Mouse (Mus musculus) stomach, embryonic 16.5 days (tissue): ENCODE measurements around the gene Anxa3. TPM values are rescaled to one million over a fixed set of nuclear protein-coding genes. Genes with fewer than 3 reads are reported as not detected.

Experiments
- ATAC-seq: fragments of 200-750 bp; cut with Nextera tagmentation; 2 replicates; pipeline ENCODE4 v1.8.0; 2017; ENCODE audit warnings: moderate number of reproducible peaks, moderate TSS enrichment; ENCODE audit not compliant: insufficient read depth, low FRiP score
- H3K27ac ChIP-seq: fragments of 300-500 bp; sonication (generic); 2 replicates; pipeline ENCODE4 v1.5.1; 2014; ENCODE audit warnings: low read length
- H3K27me3 ChIP-seq: fragments of 300-500 bp; sonication (generic); 2 replicates; pipeline ENCODE4 v1.6.1; 2014; ENCODE audit warnings: low read length, control low read depth, mixed read lengths; ENCODE audit not compliant: control insufficient read depth, insufficient read depth
- H3K36me3 ChIP-seq: fragments of 300-500 bp; sonication (generic); 2 replicates; pipeline ENCODE4 v1.6.1; 2014; ENCODE audit warnings: low read length; ENCODE audit not compliant: control insufficient read depth, insufficient read depth
- H3K4me1 ChIP-seq: fragments of 300-500 bp; sonication (generic); 2 replicates; pipeline ENCODE4 v1.6.1; 2014; ENCODE audit warnings: low read length, control low read depth, mixed read lengths; ENCODE audit not compliant: control insufficient read depth, insufficient read depth
- H3K4me2 ChIP-seq: fragments of 300-500 bp; sonication (generic); 2 replicates; pipeline ENCODE4 v1.6.1; 2014; ENCODE audit warnings: low read depth, low read length, mixed read lengths
- H3K4me3 ChIP-seq: fragments of 300-500 bp; sonication (generic); replicated peaks from 2 replicates; pipeline ENCODE4 v1.5.1; 2014; ENCODE audit warnings: mild to moderate bottlenecking, low read length
- H3K9ac ChIP-seq: fragments of 300-500 bp; sonication (generic); 2 replicates; pipeline ENCODE4 v1.6.1; 2014; ENCODE audit warnings: low read length
- H3K9me3 ChIP-seq: fragments of 300-500 bp; sonication (generic); replicated peaks from 2 replicates; pipeline ENCODE4 v1.6.1; 2016; ENCODE audit warnings: low read length, control low read depth; ENCODE audit not compliant: control insufficient read depth
- WGBS: fragments of 180-500 bp; shearing (Covaris S2); extraction: QIAGEN DNeasy Blood & Tissue Kit; methylation state at CpG from one replicate; pipeline ENCODE4 v1.1.7; 2014; 5-methylcytosine and 5-hydroxymethylcytosine counted together
- polyA plus RNA-seq: library from polyadenylated mRNA; unstranded; fragments of >200 nt; fragmentation: Nextera tagmentation; extraction: Ambion mirVana; gene quantifications from 2 replicates; pipeline ENCODE4 v1.2.1, GENCODE M21; 2015

The Anxa3 gene
- polyA plus RNA-seq, 1 experiment from 2014 or later: 92.1 TPM

- H3K9me3 ChIP-seq: no peaks in the 10 kb centered on the region
- H3K4me3 ChIP-seq: no peak overlapping the region
- no peaks in the 10 kb centered on the region for H3K36me3 ChIP-seq
- no peaks in the 10 kb centered on the region for H3K4me1 ChIP-seq
- H3K27ac ChIP-seq: no peak overlapping the region
- H3K4me2 ChIP-seq: no peak overlapping the region
- no peak overlapping the region for H3K9ac ChIP-seq
- no peaks in the 10 kb centered on the region for H3K27me3 ChIP-seq
- ATAC-seq: no peak
- 72% methylated on average over 4 of the region's 4 CpGs for WGBS
Observed at GRCm38 (mm10) chr5:96810620-96811019, 17.5 kb downstream of the Anxa3 start.

- Histone ChIP-seq H3K9ac (no peak overlapping the region), H3K36me3 (no peaks in the 10 kb centered on the region), H3K27ac (no peak overlapping the region), H3K4me2 (no peak overlapping the region), H3K27me3 (no peaks in the 10 kb centered on the region), H3K4me1 (no peaks in the 10 kb centered on the region), H3K4me3 (no peak overlapping the region), H3K9me3 (no peaks in the 10 kb centered on the region)
- no peak for ATAC-seq
- WGBS: 72% methylated on average over 13 of the region's 13 CpGs
Observed at GRCm38 (mm10) chr5:96824769-96825327, 31.7 kb downstream of the Anxa3 start.

GRCm38 (mm10) chr5:96827176-96827575, 34.0 kb downstream of the Anxa3 start:
- WGBS: 58% methylated on average over 1 of the region's 1 CpGs

GRCm38 (mm10) chr5:96834338-96834737, 41.2 kb downstream of the Anxa3 start:
- Histone ChIP-seq H3K27ac (no peak overlapping the region), H3K4me3 (no peak overlapping the region), H3K9ac (no peak overlapping the region), H3K27me3 (no peaks in the 10 kb centered on the region), H3K36me3 (0 out of 2 replicates have a peak, but pooled peaks cover 3% of the 10 kb centered on the region), H3K4me2 (no peak overlapping the region), H3K9me3 (no peaks in the 10 kb centered on the region; the same call in 1 of the 2 replicates), H3K4me1 (no peaks in the 10 kb centered on the region)
- WGBS: 87% methylated on average over 5 of the region's 5 CpGs
- no peak for ATAC-seq

More at GRCm38 (mm10) chr5:96827176-96827575, 34.0 kb downstream of the Anxa3 start:
- no peak overlapping the region for H3K9ac ChIP-seq
- H3K9me3 ChIP-seq: no peaks in the 10 kb centered on the region
- H3K27me3 ChIP-seq: no peaks in the 10 kb centered on the region
- no peak overlapping the region for H3K27ac ChIP-seq
- H3K4me2 ChIP-seq: no peak overlapping the region
- no peak overlapping the region for H3K4me3 ChIP-seq
- no peak for ATAC-seq
- no peaks in the 10 kb centered on the region for H3K36me3 ChIP-seq
- no peaks in the 10 kb centered on the region for H3K4me1 ChIP-seq

- ATAC-seq: no peak
- no peaks in the 10 kb centered on the region for H3K4me1 ChIP-seq
- H3K4me3 ChIP-seq: no peak overlapping the region
- H3K9me3 ChIP-seq: no peaks in the 10 kb centered on the region
- H3K27me3 ChIP-seq: no peaks in the 10 kb centered on the region
- H3K27ac ChIP-seq: no peak overlapping the region
- H3K9ac ChIP-seq: no peak overlapping the region
- H3K4me2 ChIP-seq: no peak overlapping the region
- H3K36me3 ChIP-seq: no peaks in the 10 kb centered on the region
Observed at GRCm38 (mm10) chr5:96847986-96848385, 54.8 kb downstream of the Anxa3 start.

- Histone ChIP-seq H3K36me3 (no peaks in the 10 kb centered on the region), H3K27ac (no peak overlapping the region), H3K4me2 (no peak overlapping the region), H3K4me3 (no peak overlapping the region), H3K27me3 (no peaks in the 10 kb centered on the region), H3K9ac (no peak overlapping the region), H3K9me3 (no peaks in the 10 kb centered on the region), H3K4me1 (no peaks in the 10 kb centered on the region)
- ATAC-seq: no peak
- 49% methylated on average over 3 of the region's 3 CpGs for WGBS
Observed at GRCm38 (mm10) chr5:96848386-96848785, 55.2 kb downstream of the Anxa3 start.

GRCm38 (mm10) chr5:96849232-96849631, 56.1 kb downstream of the Anxa3 start:
- Histone ChIP-seq H3K27ac (no peak overlapping the region), H3K4me2 (no peak overlapping the region), H3K4me1 (no peaks in the 10 kb centered on the region), H3K27me3 (no peaks in the 10 kb centered on the region), H3K9ac (no peak overlapping the region), H3K36me3 (no peaks in the 10 kb centered on the region), H3K4me3 (no peak overlapping the region), H3K9me3 (no peaks in the 10 kb centered on the region)
- ATAC-seq: no peak
- WGBS: 33% methylated on average over 3 of the region's 3 CpGs

- Histone ChIP-seq H3K27ac (no peak overlapping the region), H3K4me2 (no peak overlapping the region), H3K4me3 (no peak overlapping the region), H3K9ac (no peak overlapping the region), H3K27me3 (no peaks in the 10 kb centered on the region), H3K36me3 (no peaks in the 10 kb centered on the region), H3K9me3 (no peaks in the 10 kb centered on the region), H3K4me1 (no peaks in the 10 kb centered on the region)
- WGBS: 74% methylated on average over 3 of the region's 3 CpGs
- ATAC-seq: no peak
Observed at GRCm38 (mm10) chr5:96853451-96853850, 60.3 kb downstream of the Anxa3 start.

GRCm38 (mm10) chr5:96854350-96854749, 61.2 kb downstream of the Anxa3 start:
- WGBS: 60% methylated on average over 3 of the region's 3 CpGs
- Histone ChIP-seq H3K9ac (no peak overlapping the region), H3K4me3 (no peak overlapping the region), H3K36me3 (no peaks in the 10 kb centered on the region), H3K27ac (no peak overlapping the region), H3K9me3 (no peaks in the 10 kb centered on the region), H3K27me3 (no peaks in the 10 kb centered on the region), H3K4me1 (no peaks in the 10 kb centered on the region), H3K4me2 (no peak overlapping the region)
- no peak for ATAC-seq
